Mouse (Mus musculus): Measurements from ENCODE around the gene Psip1. TPM values are rescaled to one million over a fixed set of nuclear protein-coding genes. Genes with fewer than 3 reads are reported as not detected.

Gene Psip1
- polyA plus RNA-seq, 1 experiment from 2014 or later = 111 TPM

GRCm38 (mm10) chr4:83439045-83439444 lies 47.2 kb downstream of the Psip1 start:
- no peak overlapping the region for H3K4me3 ChIP-seq (ENCODE audit: low read depth, low read length)
- no peaks in the 10 kb centered on the region for H3K4me1 ChIP-seq (ENCODE audit: control insufficient read depth, insufficient read depth, low read length)
- no peaks in the 10 kb centered on the region for H3K27me3 ChIP-seq (ENCODE audit: control insufficient read depth, insufficient read depth, low read length)
- H3K9ac ChIP-seq (ENCODE audit: low read depth, low read length) = no peak overlapping the region
- no peak overlapping the region for H3K4me2 ChIP-seq
- H3K36me3 ChIP-seq (ENCODE audit: control insufficient read depth, insufficient read depth, low read length) = peaks cover 14% of the 10 kb centered on the region
- H3K9me3 ChIP-seq (replicated peaks; ENCODE audit: control insufficient read depth, low read length) = no peaks in the 10 kb centered on the region
- ATAC-seq (replicated peaks; ENCODE audit: insufficient number of reproducible peaks, low FRiP score, low TSS enrichment) = no peak
- no peak overlapping the region for H3K27ac ChIP-seq (ENCODE audit: low read depth, low read length)
- 76% methylated on average over 5 of the region's 5 CpGs for WGBS (ENCODE audit: insufficient replicate concordance)

GRCm38 (mm10) chr4:83438116-83438515 lies 48.1 kb downstream of the Psip1 start:
- no peak overlapping the region for H3K27ac ChIP-seq (ENCODE audit: low read depth, low read length)
- no peak overlapping the region for H3K4me3 ChIP-seq (ENCODE audit: low read depth, low read length)
- no peak overlapping the region for H3K4me2 ChIP-seq
- H3K9me3 ChIP-seq (replicated peaks; ENCODE audit: control insufficient read depth, low read length) = no peaks in the 10 kb centered on the region
- H3K9ac ChIP-seq (ENCODE audit: low read depth, low read length) = no peak overlapping the region
- no peak for ATAC-seq (replicated peaks; ENCODE audit: insufficient number of reproducible peaks, low FRiP score, low TSS enrichment)
- peaks cover 14% of the 10 kb centered on the region for H3K36me3 ChIP-seq (ENCODE audit: control insufficient read depth, insufficient read depth, low read length)
- no peaks in the 10 kb centered on the region for H3K4me1 ChIP-seq (ENCODE audit: control insufficient read depth, insufficient read depth, low read length)
- H3K27me3 ChIP-seq (ENCODE audit: control insufficient read depth, insufficient read depth, low read length) = no peaks in the 10 kb centered on the region

- Histone ChIP-seq H3K4me2 (no peak overlapping the region), H3K27ac (ENCODE audit: low read depth, low read length) (no peak overlapping the region), H3K27me3 (ENCODE audit: control insufficient read depth, insufficient read depth, low read length) (no peaks in the 10 kb centered on the region), H3K4me1 (ENCODE audit: control insufficient read depth, insufficient read depth, low read length) (no peaks in the 10 kb centered on the region), H3K36me3 (ENCODE audit: control insufficient read depth, insufficient read depth, low read length) (peaks cover 14% of the 10 kb centered on the region), H3K9ac (ENCODE audit: low read depth, low read length) (no peak overlapping the region), H3K4me3 (ENCODE audit: low read depth, low read length) (no peak overlapping the region), H3K9me3 (replicated peaks; ENCODE audit: control insufficient read depth, low read length) (no peaks in the 10 kb centered on the region)
- 92% methylated on average over 8 of the region's 8 CpGs for WGBS (ENCODE audit: insufficient replicate concordance)
- ATAC-seq (replicated peaks; ENCODE audit: insufficient number of reproducible peaks, low FRiP score, low TSS enrichment) = no peak
Measured at GRCm38 (mm10) chr4:83436375-83436774, 49.9 kb downstream of the Psip1 start.

- Histone ChIP-seq H3K4me1 (ENCODE audit: control insufficient read depth, insufficient read depth, low read length) (no peaks in the 10 kb centered on the region), H3K9ac (ENCODE audit: low read depth, low read length) (no peak overlapping the region), H3K9me3 (replicated peaks; ENCODE audit: control insufficient read depth, low read length) (no peaks in the 10 kb centered on the region), H3K4me3 (ENCODE audit: low read depth, low read length) (no peak overlapping the region), H3K4me2 (no peak overlapping the region), H3K27ac (ENCODE audit: low read depth, low read length) (no peak overlapping the region), H3K36me3 (ENCODE audit: control insufficient read depth, insufficient read depth, low read length) (peaks cover 24% of the 10 kb centered on the region), H3K27me3 (ENCODE audit: control insufficient read depth, insufficient read depth, low read length) (no peaks in the 10 kb centered on the region)
- ATAC-seq (replicated peaks; ENCODE audit: insufficient number of reproducible peaks, low FRiP score, low TSS enrichment) = no peak
- WGBS (ENCODE audit: insufficient replicate concordance) = 85% methylated on average over 6 of the region's 6 CpGs
Measured at GRCm38 (mm10) chr4:83432901-83433300, 53.4 kb downstream of the Psip1 start.

- WGBS (ENCODE audit: insufficient replicate concordance) = 94% methylated on average over 7 of the region's 7 CpGs
- H3K36me3 ChIP-seq (ENCODE audit: control insufficient read depth, insufficient read depth, low read length) = peaks cover 28% of the 10 kb centered on the region
- no peak overlapping the region for H3K27ac ChIP-seq (ENCODE audit: low read depth, low read length)
- H3K4me2 ChIP-seq = no peak overlapping the region
- no peaks in the 10 kb centered on the region for H3K27me3 ChIP-seq (ENCODE audit: control insufficient read depth, insufficient read depth, low read length)
- no peak overlapping the region for H3K9ac ChIP-seq (ENCODE audit: low read depth, low read length)
- no peak for ATAC-seq (replicated peaks; ENCODE audit: insufficient number of reproducible peaks, low FRiP score, low TSS enrichment)
- H3K4me1 ChIP-seq (ENCODE audit: control insufficient read depth, insufficient read depth, low read length) = no peaks in the 10 kb centered on the region
- no peaks in the 10 kb centered on the region for H3K9me3 ChIP-seq (replicated peaks; ENCODE audit: control insufficient read depth, low read length)
- no peak overlapping the region for H3K4me3 ChIP-seq (ENCODE audit: low read depth, low read length)
Measured at GRCm38 (mm10) chr4:83431950-83432349, 54.3 kb downstream of the Psip1 start.

- Histone ChIP-seq H3K27me3 (ENCODE audit: control insufficient read depth, insufficient read depth, low read length) (no peaks in the 10 kb centered on the region), H3K4me3 (ENCODE audit: low read depth, low read length) (no peak overlapping the region), H3K4me2 (no peak overlapping the region), H3K4me1 (ENCODE audit: control insufficient read depth, insufficient read depth, low read length) (no peaks in the 10 kb centered on the region), H3K27ac (ENCODE audit: low read depth, low read length) (no peak overlapping the region), H3K9me3 (replicated peaks; ENCODE audit: control insufficient read depth, low read length) (no peaks in the 10 kb centered on the region), H3K36me3 (ENCODE audit: control insufficient read depth, insufficient read depth, low read length) (peaks cover 26% of the 10 kb centered on the region), H3K9ac (ENCODE audit: low read depth, low read length) (no peak overlapping the region)
- 85% methylated on average over 4 of the region's 4 CpGs for WGBS (ENCODE audit: insufficient replicate concordance)
- no peak for ATAC-seq (replicated peaks; ENCODE audit: insufficient number of reproducible peaks, low FRiP score, low TSS enrichment)
Measured at GRCm38 (mm10) chr4:83428845-83429244, 57.4 kb downstream of the Psip1 start.

GRCm38 (mm10) chr4:83427696-83428095 lies 58.6 kb downstream of the Psip1 start:
- no peak overlapping the region for H3K9ac ChIP-seq (ENCODE audit: low read depth, low read length)
- 95% methylated on average over 8 of the region's 8 CpGs for WGBS (ENCODE audit: insufficient replicate concordance)
- no peak for ATAC-seq (replicated peaks; ENCODE audit: insufficient number of reproducible peaks, low FRiP score, low TSS enrichment)
- H3K4me2 ChIP-seq = no peak overlapping the region
- no peaks in the 10 kb centered on the region for H3K4me1 ChIP-seq (ENCODE audit: control insufficient read depth, insufficient read depth, low read length)
- H3K4me3 ChIP-seq (ENCODE audit: low read depth, low read length) = no peak overlapping the region
- no peak overlapping the region for H3K27ac ChIP-seq (ENCODE audit: low read depth, low read length)
- peaks cover 28% of the 10 kb centered on the region for H3K36me3 ChIP-seq (ENCODE audit: control insufficient read depth, insufficient read depth, low read length)
- H3K9me3 ChIP-seq (replicated peaks; ENCODE audit: control insufficient read depth, low read length) = no peaks in the 10 kb centered on the region
- no peaks in the 10 kb centered on the region for H3K27me3 ChIP-seq (ENCODE audit: control insufficient read depth, insufficient read depth, low read length)

GRCm38 (mm10) chr4:83427141-83427540 lies 59.1 kb downstream of the Psip1 start:
- no peak overlapping the region for H3K4me3 ChIP-seq (ENCODE audit: low read depth, low read length)
- no peaks in the 10 kb centered on the region for H3K27me3 ChIP-seq (ENCODE audit: control insufficient read depth, insufficient read depth, low read length)
- WGBS (ENCODE audit: insufficient replicate concordance) = 92% methylated on average over 7 of the region's 7 CpGs
- no peak for ATAC-seq (replicated peaks; ENCODE audit: insufficient number of reproducible peaks, low FRiP score, low TSS enrichment)
- H3K36me3 ChIP-seq (ENCODE audit: control insufficient read depth, insufficient read depth, low read length) = peaks cover 28% of the 10 kb centered on the region
- no peak overlapping the region for H3K4me2 ChIP-seq
- H3K9me3 ChIP-seq (replicated peaks; ENCODE audit: control insufficient read depth, low read length) = no peaks in the 10 kb centered on the region
- H3K9ac ChIP-seq (ENCODE audit: low read depth, low read length) = no peak overlapping the region
- no peak overlapping the region for H3K27ac ChIP-seq (ENCODE audit: low read depth, low read length)
- H3K4me1 ChIP-seq (ENCODE audit: control insufficient read depth, insufficient read depth, low read length) = no peaks in the 10 kb centered on the region

- Histone ChIP-seq H3K27ac (ENCODE audit: low read depth, low read length) (no peak overlapping the region), H3K4me3 (ENCODE audit: low read depth, low read length) (no peak overlapping the region), H3K4me2 (no peak overlapping the region), H3K9ac (ENCODE audit: low read depth, low read length) (no peak overlapping the region), H3K9me3 (replicated peaks; ENCODE audit: control insufficient read depth, low read length) (no peaks in the 10 kb centered on the region), H3K4me1 (ENCODE audit: control insufficient read depth, insufficient read depth, low read length) (no peaks in the 10 kb centered on the region), H3K27me3 (ENCODE audit: control insufficient read depth, insufficient read depth, low read length) (no peaks in the 10 kb centered on the region), H3K36me3 (ENCODE audit: control insufficient read depth, insufficient read depth, low read length) (peaks cover 26% of the 10 kb centered on the region)
- 98% methylated on average over 4 of the region's 4 CpGs for WGBS (ENCODE audit: insufficient replicate concordance)
- no peak for ATAC-seq (replicated peaks; ENCODE audit: insufficient number of reproducible peaks, low FRiP score, low TSS enrichment)
Measured at GRCm38 (mm10) chr4:83425119-83425518, 61.1 kb downstream of the Psip1 start.
